Comparison of ENCODE assay signal across 7 mouse cellular contexts in genomic region chr16:4596836-4597235, GRCm38 (mm10). TPM values are rescaled to one million over a fixed set of nuclear protein-coding genes. Genes with fewer than 3 reads are reported as not detected.
DNase-seq lines count a peak whose midpoint lies in the region; ATAC-seq lines count a peak whose summit lies in the region.

No protein-coding gene starts in this region.

- no peak for ATAC-seq in liver, embryonic 13.5 days (ENCODE audit: low read depth)
- no peak for ATAC-seq in forebrain, embryonic 11.5 days (replicated peaks; ENCODE audit: low FRiP score)
- no peak for ATAC-seq in stomach, embryonic 15.5 days (ENCODE audit: insufficient read depth, low FRiP score, low read depth)

- WGBS in liver, embryonic 13.5 days (ENCODE audit: insufficient replicate concordance), result 50% methylated on average over 2 of the region's 2 CpGs
- WGBS in forebrain, embryonic 11.5 days, result 44% methylated on average over 2 of the region's 2 CpGs
- WGBS in limb, embryonic 10.5 days, result 70% methylated on average over 2 of the region's 2 CpGs
- WGBS in stomach, embryonic 15.5 days, result 40% methylated on average over 2 of the region's 2 CpGs

- H3K4me1 ChIP-seq in liver, embryonic 13.5 days (replicated peaks), result peaks cover 62% of the 10 kb centered on the region
- H3K4me1 ChIP-seq in forebrain, embryonic 11.5 days (replicated peaks; ENCODE audit: control insufficient read depth, insufficient read depth, low read length), result peaks cover 48% of the 10 kb centered on the region
- H3K4me1 ChIP-seq in limb, embryonic 10.5 days, result peaks cover 93% of the 10 kb centered on the region
- peaks cover 76% of the 10 kb centered on the region for H3K4me1 ChIP-seq in stomach, embryonic 15.5 days

- peak overlapping the region; percentile 70 for H3K4me2 ChIP-seq in liver, embryonic 13.5 days
- peak overlapping the region; percentile 93 for H3K4me2 ChIP-seq in forebrain, embryonic 11.5 days (ENCODE audit: low read depth, low read length, severe bottlenecking)
- H3K4me2 ChIP-seq in stomach, embryonic 15.5 days, result peak overlapping the region; percentile 92

- H3K27ac ChIP-seq in liver, embryonic 13.5 days, result no peak overlapping the region
- no peak overlapping the region for H3K27ac ChIP-seq in forebrain, embryonic 11.5 days (ENCODE audit: low read depth, low read length)
- H3K27ac ChIP-seq in limb, embryonic 10.5 days, result peak overlapping the region; percentile 99
- H3K27ac ChIP-seq in stomach, embryonic 15.5 days, result peak overlapping the region; percentile 95; the same call in 1 of the 2 replicates

- H3K27me3 ChIP-seq in liver, embryonic 13.5 days, result peaks cover 62% of the 10 kb centered on the region
- H3K27me3 ChIP-seq in forebrain, embryonic 11.5 days (ENCODE audit: control insufficient read depth, insufficient read depth, low read length), result no peaks in the 10 kb centered on the region
- H3K27me3 ChIP-seq in limb, embryonic 10.5 days (ENCODE audit: low read depth, poor library complexity, severe bottlenecking), result no peaks in the 10 kb centered on the region
- no peaks in the 10 kb centered on the region for H3K27me3 ChIP-seq in stomach, embryonic 15.5 days (replicated peaks)

- no peak for DNase-seq in liver, embryonic 13.5 days
- DNase-seq in liver, result no peak
- DNase-seq in forebrain, embryonic 11.5 days (ENCODE audit: low spot score), result no peak
- DNase-seq in limb, embryonic 10.5 days (ENCODE audit: low spot score), result no peak
- no peak for DNase-seq in thymus, postnatal 10 days (ENCODE audit: low spot score in 2 of 2)
- no peak for DNase-seq in left cerebral cortex, postnatal 4 days

- no peak overlapping the region for H3K9ac ChIP-seq in liver, embryonic 13.5 days
- peak overlapping the region; percentile 24; the same call in 1 of the 2 replicates for H3K9ac ChIP-seq in forebrain, embryonic 11.5 days (ENCODE audit: low read length)
- no peak overlapping the region for H3K9ac ChIP-seq in stomach, embryonic 15.5 days

- no peak overlapping the region for H3K4me3 ChIP-seq in liver, embryonic 13.5 days (replicated peaks)
- H3K4me3 ChIP-seq in forebrain, embryonic 11.5 days (ENCODE audit: low read depth, low read length), result peak overlapping the region; percentile 86
- peak overlapping the region; percentile 97 for H3K4me3 ChIP-seq in limb, embryonic 10.5 days
- peak overlapping the region; percentile 85 for H3K4me3 ChIP-seq in stomach, embryonic 15.5 days (replicated peaks)

- no peaks in the 10 kb centered on the region for H3K36me3 ChIP-seq in liver, embryonic 13.5 days
- H3K36me3 ChIP-seq in forebrain, embryonic 11.5 days (ENCODE audit: control insufficient read depth, insufficient read depth, low read length), result no peaks in the 10 kb centered on the region
- H3K36me3 ChIP-seq in limb, embryonic 10.5 days, result 0 out of 2 replicates have a peak, but pooled peaks cover 9% of the 10 kb centered on the region
- H3K36me3 ChIP-seq in stomach, embryonic 15.5 days, result no peaks in the 10 kb centered on the region

- intact Hi-C loops in left cerebral cortex, postnatal 4 days (cut with DNase I), result no loop called here

- no peaks in the 10 kb centered on the region for H3K9me3 ChIP-seq in liver, embryonic 13.5 days (replicated peaks)
- H3K9me3 ChIP-seq in forebrain, embryonic 11.5 days (ENCODE audit: control insufficient read depth, low read length), result no peaks in the 10 kb centered on the region
- H3K9me3 ChIP-seq in limb, embryonic 10.5 days (replicated peaks), result no peaks in the 10 kb centered on the region
- no peaks in the 10 kb centered on the region for H3K9me3 ChIP-seq in stomach, embryonic 15.5 days

RNA-seq across cellular contexts. Expression of gene Glis2, which starts 2.3 kb away (rescaled TPM):
- polyA plus RNA-seq in liver, embryonic 13.5 days (2015; fragmentation: Nextera tagmentation; extraction: Ambion mirVana), result 2.4 and 2.8 TPM in 2 replicates
- polyA plus RNA-seq in forebrain, embryonic 11.5 days (2014; fragmentation: Nextera tagmentation; extraction: Ambion mirVana), result 31.3 and 34.5 TPM in 2 replicates
- polyA plus RNA-seq in limb, embryonic 10.5 days (2016; fragmentation: Nextera tagmentation; extraction: Ambion mirVana), result 27.0 and 30.7 TPM in 2 replicates
- 27.9 and 30.6 TPM in 2 replicates for polyA plus RNA-seq in stomach, embryonic 15.5 days (2015; fragmentation: Nextera tagmentation; extraction: Ambion mirVana)
- 10 to 100 TPM; 29.0 to 32.8 TPM for total RNA-seq in left cerebral cortex, postnatal 4 days (2021)

RNA-seq across cellular contexts. Expression of gene Pam16, which starts 28.0 kb away (rescaled TPM):
- 67.5 and 74.1 TPM in 2 replicates for polyA plus RNA-seq in liver, embryonic 13.5 days (2015; fragmentation: Nextera tagmentation; extraction: Ambion mirVana)
- 87.4 and 91.4 TPM in 2 replicates for polyA plus RNA-seq in forebrain, embryonic 11.5 days (2014; fragmentation: Nextera tagmentation; extraction: Ambion mirVana)
- polyA plus RNA-seq in limb, embryonic 10.5 days (2016; fragmentation: Nextera tagmentation; extraction: Ambion mirVana), result 108 and 113 TPM in 2 replicates
- 46.5 and 75.7 TPM in 2 replicates for polyA plus RNA-seq in stomach, embryonic 15.5 days (2015; fragmentation: Nextera tagmentation; extraction: Ambion mirVana)
- 10 to 100 TPM; 76.7 to 85.7 TPM for total RNA-seq in left cerebral cortex, postnatal 4 days (2021)

RNA-seq across cellular contexts. Expression of gene Tfap4, which starts 37.2 kb away (rescaled TPM):
- 8.4 and 10.7 TPM in 2 replicates for polyA plus RNA-seq in liver, embryonic 13.5 days (2015; fragmentation: Nextera tagmentation; extraction: Ambion mirVana)
- polyA plus RNA-seq in forebrain, embryonic 11.5 days (2014; fragmentation: Nextera tagmentation; extraction: Ambion mirVana), result 27.7 and 28.6 TPM in 2 replicates
- 41.4 and 48.5 TPM in 2 replicates for polyA plus RNA-seq in limb, embryonic 10.5 days (2016; fragmentation: Nextera tagmentation; extraction: Ambion mirVana)
- 20.3 and 22.4 TPM in 2 replicates for polyA plus RNA-seq in stomach, embryonic 15.5 days (2015; fragmentation: Nextera tagmentation; extraction: Ambion mirVana)
- total RNA-seq in left cerebral cortex, postnatal 4 days (2021), result 10 to 100 TPM; 13.0 to 13.4 TPM

RNA-seq across cellular contexts. Expression of gene Vasn, which starts 42.9 kb away (rescaled TPM):
- 2.9 TPM in 2 replicates for polyA plus RNA-seq in liver, embryonic 13.5 days (2015; fragmentation: Nextera tagmentation; extraction: Ambion mirVana)
- 7.6 and 7.7 TPM in 2 replicates for polyA plus RNA-seq in forebrain, embryonic 11.5 days (2014; fragmentation: Nextera tagmentation; extraction: Ambion mirVana)
- 22.5 and 28.3 TPM in 2 replicates for polyA plus RNA-seq in limb, embryonic 10.5 days (2016; fragmentation: Nextera tagmentation; extraction: Ambion mirVana)
- 17.2 and 17.3 TPM in 2 replicates for polyA plus RNA-seq in stomach, embryonic 15.5 days (2015; fragmentation: Nextera tagmentation; extraction: Ambion mirVana)
- 1 to 10 TPM; 2.6 to 3.2 TPM for total RNA-seq in left cerebral cortex, postnatal 4 days (2021)

RNA-seq across cellular contexts. Expression of gene Dnaja3, which starts 43.0 kb away (rescaled TPM):
- 51.8 and 62.5 TPM in 2 replicates for polyA plus RNA-seq in liver, embryonic 13.5 days (2015; fragmentation: Nextera tagmentation; extraction: Ambion mirVana)
- polyA plus RNA-seq in forebrain, embryonic 11.5 days (2014; fragmentation: Nextera tagmentation; extraction: Ambion mirVana), result 57.7 and 60.7 TPM in 2 replicates
- polyA plus RNA-seq in limb, embryonic 10.5 days (2016; fragmentation: Nextera tagmentation; extraction: Ambion mirVana), result 64.1 and 70.2 TPM in 2 replicates
- 68.4 and 77.6 TPM in 2 replicates for polyA plus RNA-seq in stomach, embryonic 15.5 days (2015; fragmentation: Nextera tagmentation; extraction: Ambion mirVana)
- total RNA-seq in left cerebral cortex, postnatal 4 days (2021), result 10 to 100 TPM; 40.0 to 40.2 TPM

Comparison
In these comparisons a context has a peak if more than half of its experiments do, and no peak if none do; other contexts are left out.
1. H3K27ac ChIP-seq: peak in limb, embryonic 10.5 days (single experiment) and stomach, embryonic 15.5 days (single experiment); none in liver, embryonic 13.5 days (single experiment) and forebrain, embryonic 11.5 days (single experiment).
2. Peak in every context shown above with its lines, with median percentiles within 50 percentile points of each other: H3K4me2 ChIP-seq.